Mouse (Mus musculus) G1E (cell line): ENCODE results near the gene Begain.

Experiments used
- CTCF ChIP-seq: IDR thresholded peaks from 2 replicates; pipeline ENCODE4 v1.5.1; 2012; ENCODE audit warnings: low read depth, low read length, inconsistent platforms, mixed read lengths
- GATA1 ChIP-seq: IDR thresholded peaks from 2 replicates; pipeline ENCODE4 v1.6.1; 2012; ENCODE audit warnings: borderline replicate concordance, low read length, inconsistent platforms, mixed read lengths
- POLR2AphosphoS5 ChIP-seq: IDR thresholded peaks from 2 replicates; pipeline ENCODE4 v1.6.1; 2012; ENCODE audit warnings: low read depth, low read length, inconsistent platforms; ENCODE audit not compliant: insufficient replicate concordance

DNA sequence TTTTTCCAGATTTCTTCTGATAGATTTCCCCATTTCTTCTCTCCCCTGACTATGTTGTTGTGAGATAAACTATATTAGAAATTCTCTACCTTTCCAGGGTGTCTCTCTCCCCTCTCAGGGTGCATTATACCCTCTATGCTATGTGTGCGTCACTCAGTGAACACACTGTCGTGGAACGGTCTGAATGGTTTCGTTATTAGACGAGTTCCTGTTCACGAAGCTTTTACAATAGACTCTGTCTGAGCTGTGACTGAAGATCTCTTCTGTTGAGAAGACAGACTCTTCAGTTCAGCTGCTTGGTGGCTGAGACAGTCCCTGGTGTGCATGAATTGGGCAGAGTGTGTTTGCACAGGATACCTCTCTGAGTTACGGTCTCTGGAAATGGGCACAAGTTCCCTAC, 32.4 kb upstream of the Begain start:
- TF ChIP-seq CTCF (no peak), GATA1 (no peak), POLR2AphosphoS5 (no peak)
